Mouse (Mus musculus) forebrain, embryonic 16.5 days (tissue): ENCODE results near the gene Tmem39b. TPM values are rescaled to one million over a fixed set of nuclear protein-coding genes. Genes with fewer than 3 reads are reported as not detected.

Experiments
- ATAC-seq: fragments of 200-750 bp; cut with Nextera tagmentation; 2 replicates; pipeline ENCODE4 v1.8.0; 2017; ENCODE audit warnings: mild to moderate bottlenecking, moderate library complexity
- H3K27ac ChIP-seq: fragments of 300-500 bp; sonication (generic); 2 replicates; pipeline ENCODE4 v1.5.1; 2014; ENCODE audit warnings: low read length, control low read depth
- H3K27me3 ChIP-seq: fragments of 300-500 bp; sonication (generic); replicated peaks from 2 replicates; pipeline ENCODE4 v1.6.1; 2014; ENCODE audit warnings: low read length; ENCODE audit not compliant: control insufficient read depth, insufficient read depth
- H3K36me3 ChIP-seq: fragments of 300-500 bp; sonication (generic); 2 replicates; pipeline ENCODE4 v1.6.1; 2014; ENCODE audit not compliant: control insufficient read depth, insufficient read depth
- H3K4me1 ChIP-seq: fragments of 300-500 bp; sonication (generic); replicated peaks from 2 replicates; pipeline ENCODE4 v1.6.1; 2014; ENCODE audit warnings: low read length; ENCODE audit not compliant: control insufficient read depth, insufficient read depth
- H3K4me2 ChIP-seq: fragments of 300-500 bp; sonication (generic); 2 replicates; pipeline ENCODE4 v1.6.1; 2014; ENCODE audit warnings: mild to moderate bottlenecking, low read length, control low read depth
- H3K4me3 ChIP-seq: fragments of 300-500 bp; sonication (generic); replicated peaks from 2 replicates; pipeline ENCODE4 v1.5.1; 2014; ENCODE audit warnings: mild to moderate bottlenecking, low read length, control low read depth
- H3K9ac ChIP-seq: fragments of 300-500 bp; sonication (generic); replicated peaks from 2 replicates; pipeline ENCODE4 v1.6.1; 2014; ENCODE audit warnings: low read depth, low read length, control low read depth
- H3K9me3 ChIP-seq: fragments of 300-500 bp; sonication (generic); 2 replicates; pipeline ENCODE4 v1.6.1; 2016; ENCODE audit warnings: low read length; ENCODE audit not compliant: control insufficient read depth
- WGBS: fragments of 180-500 bp; shearing (Covaris S2); extraction: QIAGEN DNeasy Blood & Tissue Kit; methylation state at CpG from one replicate; pipeline ENCODE4 v1.1.7; 2014; 5-methylcytosine and 5-hydroxymethylcytosine counted together
- polyA plus RNA-seq: library from polyadenylated mRNA; unstranded; fragments of >200 nt; fragmentation: Nextera tagmentation; extraction: Ambion mirVana; gene quantifications from 2 replicates; pipeline ENCODE4 v1.2.1, GENCODE M21; 2015

The Tmem39b gene
- polyA plus RNA-seq, result 16.1 and 25.0 TPM in 2 replicates

GRCm38 (mm10) chr4:129696158-129696985 lies at the start of gene Tmem39b:
Gene Tmem39b (minus strand): TSS chr4:129696838.
- H3K27me3 ChIP-seq, result no peaks in the 10 kb centered on the region
- H3K36me3 ChIP-seq, result peaks cover 16% of the 10 kb centered on the region
- peak; percentile 91 for ATAC-seq
- H3K9me3 ChIP-seq, result no peaks in the 10 kb centered on the region
- WGBS, result under 1% methylated on average over 45 of the region's 57 CpGs
- peak within 1 kb of the TSS; percentile 96 for H3K27ac ChIP-seq
- H3K4me2 ChIP-seq, result peak within 1 kb of the TSS; percentile 63
- peak within 1 kb of the TSS; percentile 86 for H3K9ac ChIP-seq
- H3K4me1 ChIP-seq, result peaks cover 18% of the 10 kb centered on the region
- H3K4me3 ChIP-seq, result peak within 1 kb of the TSS; percentile 75

GRCm38 (mm10) chr4:129746106-129746505 lies 49.5 kb upstream of the Tmem39b start:
- Histone ChIP-seq H3K9ac (no peak overlapping the region), H3K4me3 (no peak overlapping the region), H3K4me2 (no peak overlapping the region), H3K4me1 (peaks cover 8% of the 10 kb centered on the region), H3K36me3 (no peaks in the 10 kb centered on the region), H3K27ac (no peak overlapping the region), H3K9me3 (no peaks in the 10 kb centered on the region), H3K27me3 (no peaks in the 10 kb centered on the region)
- 88% methylated on average over 1 of the region's 1 CpGs for WGBS
- ATAC-seq, result no peak

DNA sequence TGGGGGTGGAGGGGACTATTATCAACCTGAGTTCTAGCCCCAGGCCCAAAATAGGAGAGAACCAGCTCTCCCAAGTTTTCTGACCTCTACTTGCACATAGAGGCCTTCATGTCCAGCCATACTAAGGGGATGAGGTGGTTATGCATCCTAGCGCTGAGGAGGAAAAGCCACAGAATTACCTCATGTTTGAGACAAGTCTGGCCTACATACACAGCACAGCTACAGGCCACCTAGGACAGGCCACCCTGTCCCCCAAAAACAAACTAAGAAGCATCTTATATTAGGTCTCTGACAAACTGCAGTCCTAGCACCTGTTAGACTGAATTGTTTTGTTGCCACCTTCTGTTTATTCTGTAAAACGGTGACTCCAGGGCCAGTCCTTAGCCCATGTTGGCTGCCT lies 46.9 kb upstream of the Tmem39b start:
- Histone ChIP-seq H3K9me3 (no peaks in the 10 kb centered on the region), H3K4me2 (peak overlapping the region; percentile 79), H3K27me3 (no peaks in the 10 kb centered on the region), H3K4me1 (peaks cover 25% of the 10 kb centered on the region), H3K36me3 (no peaks in the 10 kb centered on the region), H3K27ac (peak overlapping the region; percentile 100), H3K9ac (peak overlapping the region; percentile 96), H3K4me3 (peak overlapping the region; percentile 99)
- 47% methylated on average over 2 of the region's 2 CpGs for WGBS
- no peak for ATAC-seq

DNA sequence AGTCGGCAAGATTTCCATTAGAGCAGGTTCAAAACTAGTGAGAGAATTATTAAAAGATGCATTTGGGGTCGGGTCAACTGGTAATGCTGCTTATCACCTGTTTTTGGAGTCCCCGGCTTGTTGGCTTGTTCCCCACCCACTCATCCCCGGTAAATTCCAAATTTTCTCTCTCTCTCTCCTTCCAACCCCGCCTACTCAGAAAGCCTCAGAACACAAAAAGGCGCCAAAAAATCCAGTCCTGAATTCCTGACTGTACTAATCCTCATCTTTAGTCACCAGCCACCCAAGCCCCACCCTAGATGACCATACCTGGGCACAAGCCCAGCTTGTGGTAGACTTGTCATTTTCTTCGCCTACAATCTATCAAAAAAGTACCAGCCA lies 46.4 kb upstream of the Tmem39b start:
- H3K4me2 ChIP-seq, result peak overlapping the region; percentile 79
- no peak for ATAC-seq
- H3K4me1 ChIP-seq, result peaks cover 27% of the 10 kb centered on the region
- peak overlapping the region; percentile 100 for H3K27ac ChIP-seq
- H3K4me3 ChIP-seq, result peak overlapping the region; percentile 99
- no peaks in the 10 kb centered on the region for H3K9me3 ChIP-seq
- H3K27me3 ChIP-seq, result no peaks in the 10 kb centered on the region
- 6% methylated on average over 7 of the region's 7 CpGs for WGBS
- H3K36me3 ChIP-seq, result no peaks in the 10 kb centered on the region
- peak overlapping the region; percentile 96 for H3K9ac ChIP-seq

DNA sequence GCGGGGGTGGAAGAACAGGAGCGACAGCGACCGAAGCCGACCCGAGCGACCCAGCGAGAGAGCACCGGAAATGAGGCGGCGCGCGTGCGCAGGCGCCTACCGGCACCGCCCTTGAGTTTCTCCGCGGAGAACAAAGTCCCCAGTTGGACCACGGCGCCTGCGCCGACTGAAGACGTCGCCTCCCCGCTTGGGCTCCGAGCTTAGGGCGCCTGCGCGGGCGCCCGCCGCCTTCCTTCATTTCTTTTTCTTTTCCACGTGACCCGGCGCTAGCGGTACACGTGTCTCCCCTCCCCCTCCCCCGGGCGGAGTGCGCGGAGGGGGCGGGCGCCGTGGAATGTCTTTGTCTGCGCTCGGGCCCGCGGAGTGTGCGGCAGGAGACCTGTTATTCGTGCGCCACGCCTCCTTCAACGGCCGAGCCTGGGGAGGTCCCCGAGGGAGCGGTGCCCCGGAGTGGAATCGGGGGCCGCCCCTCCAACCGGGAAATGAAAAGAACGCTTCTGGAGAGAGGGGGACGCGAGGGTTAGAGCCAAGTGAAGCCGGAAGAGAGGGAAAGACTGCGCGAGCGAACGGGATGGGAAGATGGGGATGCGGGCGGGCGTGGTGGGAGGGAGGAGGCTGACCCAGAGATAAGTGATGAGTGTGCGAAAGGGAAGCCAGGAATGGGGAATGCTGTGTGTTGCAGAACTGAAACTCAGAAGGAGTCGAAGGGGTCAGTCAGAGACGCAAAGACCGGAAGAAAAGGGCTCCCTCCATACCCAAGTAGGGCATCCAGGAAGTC lies 45.8 kb upstream of the Tmem39b start, which contains the start of gene Khdrbs1:
Gene Khdrbs1 (minus strand): TSS at position 72 of the 778 bp plus-strand sequence.
- Histone ChIP-seq H3K27me3 (no peaks in the 10 kb centered on the region), H3K4me1 (peaks cover 28% of the 10 kb centered on the region), H3K9ac (peak within 1 kb of the TSS; percentile 96), H3K27ac (peak within 1 kb of the TSS; percentile 100), H3K4me2 (peak within 1 kb of the TSS; percentile 79), H3K36me3 (no peaks in the 10 kb centered on the region), H3K9me3 (no peaks in the 10 kb centered on the region), H3K4me3 (peak within 1 kb of the TSS; percentile 99)
- ATAC-seq, result peak; percentile 95
- under 1% methylated on average over 68 of the region's 76 CpGs for WGBS

GRCm38 (mm10) chr4:129741974-129742231 lies 45.3 kb upstream of the Tmem39b start:
- Histone ChIP-seq H3K27ac (peak overlapping the region; percentile 94), H3K4me2 (no peak overlapping the region), H3K4me1 (peaks cover 33% of the 10 kb centered on the region), H3K36me3 (no peaks in the 10 kb centered on the region), H3K9me3 (no peaks in the 10 kb centered on the region), H3K9ac (peak overlapping the region; percentile 88), H3K4me3 (peak overlapping the region; percentile 99), H3K27me3 (no peaks in the 10 kb centered on the region)
- peak; percentile 36; the same call in 1 of the 2 replicates for ATAC-seq
- WGBS, result under 1% methylated on average over 34 of the region's 34 CpGs

GRCm38 (mm10) chr4:129741251-129741973 lies 44.8 kb upstream of the Tmem39b start:
- Histone ChIP-seq H3K27me3 (no peaks in the 10 kb centered on the region), H3K36me3 (no peaks in the 10 kb centered on the region), H3K4me2 (peak overlapping the region; percentile 61), H3K4me3 (peak overlapping the region; percentile 99), H3K4me1 (peaks cover 33% of the 10 kb centered on the region), H3K27ac (peak overlapping the region; percentile 94), H3K9ac (peak overlapping the region; percentile 88), H3K9me3 (no peaks in the 10 kb centered on the region)
- no peak; the same call in 1 of the 2 replicates for ATAC-seq
- WGBS, result under 1% methylated on average over 58 of the region's 62 CpGs

DNA sequence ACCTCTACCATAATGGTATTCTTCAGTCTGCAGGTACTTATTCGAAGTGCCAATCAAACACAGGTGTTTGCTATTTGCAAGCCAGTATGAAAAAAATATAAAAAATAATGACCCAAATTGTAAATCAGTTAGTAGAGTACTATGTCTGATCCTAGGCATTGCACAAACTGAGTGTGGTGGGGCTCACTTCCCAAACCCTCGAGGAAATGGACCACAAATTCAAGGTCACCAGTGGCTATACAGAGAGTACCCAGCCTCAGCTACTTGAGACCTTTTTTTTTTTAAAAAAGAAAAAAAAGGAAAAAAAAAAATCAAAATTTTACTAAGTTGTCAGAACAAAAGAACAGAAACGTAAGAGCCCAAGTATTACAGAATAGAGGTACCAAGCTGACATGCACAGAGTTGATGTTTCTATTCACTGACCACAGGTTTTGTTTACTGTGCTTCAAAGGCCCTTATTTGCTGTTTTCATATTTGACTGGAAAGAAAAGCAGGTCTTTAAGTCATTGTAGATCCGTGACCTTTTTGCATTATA lies 42.5 kb upstream of the Tmem39b start:
- H3K27ac ChIP-seq, result no peak overlapping the region
- H3K4me2 ChIP-seq, result peak overlapping the region; percentile 61
- H3K4me3 ChIP-seq, result peak overlapping the region; percentile 99
- no peaks in the 10 kb centered on the region for H3K36me3 ChIP-seq
- ATAC-seq, result no peak
- WGBS, result 71% methylated on average over 4 of the region's 4 CpGs
- H3K4me1 ChIP-seq, result peaks cover 33% of the 10 kb centered on the region
- no peaks in the 10 kb centered on the region for H3K27me3 ChIP-seq
- H3K9ac ChIP-seq, result 0 out of 2 replicates have a peak overlapping the region, but pooled peaks have one; percentile 29
- H3K9me3 ChIP-seq, result no peaks in the 10 kb centered on the region
